Mouse (Mus musculus) large intestine, adult 2 months (tissue): ENCODE data around the gene Ndufa9. TPM values are rescaled to one million over a fixed set of nuclear protein-coding genes. Genes with fewer than 3 reads are reported as not detected.

Experiments used
- DNase-seq: peaks from one replicate; pipeline ENCODE4 v3.0.0-alpha.2; 2012; ENCODE audit warnings: low read depth, low spot score
- WGBS: fragments of 180-500 bp; shearing (Covaris S2); methylation state at CpG from one replicate; pipeline ENCODE4 v1.1.7; 2018; 5-methylcytosine and 5-hydroxymethylcytosine counted together
- polyA plus RNA-seq: library from polyadenylated mRNA; depleted of rRNA; stranded (reverse); fragments of >200 nt; gene quantifications from 2 replicates; pipeline ENCODE4 v1.2.3, GENCODE M21; 2012; rRNA removed

Gene Ndufa9
- polyA plus RNA-seq, 1 experiment: 134 TPM

DNA sequence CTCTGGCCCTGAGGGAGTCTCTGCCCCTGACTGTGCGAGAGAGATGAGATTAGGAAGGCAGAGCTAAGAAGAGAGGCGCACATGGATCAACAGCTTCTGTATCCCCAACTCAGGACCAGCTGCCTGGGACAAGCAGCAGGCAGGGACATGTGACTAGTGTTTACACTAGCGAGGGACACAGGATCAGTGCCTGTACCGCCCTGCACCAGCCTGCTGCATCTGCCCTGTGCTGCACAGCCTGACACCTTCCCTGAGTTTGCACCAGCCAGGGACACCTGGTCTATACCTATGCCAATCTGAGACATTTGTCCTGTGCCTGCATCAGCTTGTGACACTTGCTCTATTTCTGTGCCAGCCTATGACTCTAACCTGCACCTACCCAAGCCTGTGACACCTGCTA lies 75.1 kb downstream of the Ndufa9 start:
- 42% methylated on average over 4 of the region's 4 CpGs for WGBS
- DNase-seq: no peak

DNA sequence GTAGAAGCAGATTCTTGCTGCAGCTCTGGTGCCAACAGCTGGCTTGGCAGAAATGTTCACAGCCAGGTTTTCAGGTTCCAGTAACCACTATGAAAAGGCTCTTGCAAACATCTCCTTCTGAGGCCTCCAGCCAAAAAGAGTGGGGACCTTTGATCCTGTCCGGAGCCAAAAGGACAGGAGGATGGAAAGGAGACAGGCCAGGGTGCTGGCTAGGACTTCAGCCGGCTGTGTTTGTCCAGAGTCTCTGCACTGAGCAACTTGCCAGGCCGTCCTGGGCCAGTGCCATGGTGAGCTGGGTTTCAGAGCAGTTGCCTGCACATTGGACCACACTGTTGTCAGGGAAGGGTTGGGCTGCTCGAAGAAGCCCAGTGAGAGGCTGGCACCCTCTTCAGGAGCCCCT lies 76.6 kb downstream of the Ndufa9 start:
- DNase-seq: no peak
- 64% methylated on average over 4 of the region's 4 CpGs for WGBS

Other genes with a start within 250 kb of the Ndufa9 start
- 0.21 and 0.51 TPM in 2 replicates for gene Kcna1, start 202.8 kb downstream of the Ndufa9 start, polyA plus RNA-seq
- 0.41 and 0.47 TPM in 2 replicates for gene Kcna6, start 108.5 kb downstream of the Ndufa9 start, polyA plus RNA-seq
- gene Akap3, start 4.0 kb upstream of the Ndufa9 start, polyA plus RNA-seq: 0.07 TPM in 1 of 2 replicates, not detected in the other
- 0.04 and 0.16 TPM in 2 replicates for gene Dyrk4, start 72.7 kb upstream of the Ndufa9 start, polyA plus RNA-seq
- 6.3 and 7.4 TPM in 2 replicates for gene Rad51ap1, start 90.5 kb upstream of the Ndufa9 start, polyA plus RNA-seq
- 3.5 and 4.8 TPM in 2 replicates for gene D6Wsu163e, start 90.8 kb upstream of the Ndufa9 start, polyA plus RNA-seq
- not detected in 2 replicates for gene Fgf6, start 166.4 kb upstream of the Ndufa9 start, polyA plus RNA-seq
- gene Fgf23, start 223.8 kb upstream of the Ndufa9 start, polyA plus RNA-seq: not detected in 2 replicates